Mouse (Mus musculus): ENCODE measurements around the gene Rab20.

GRCm38 (mm10) chr8:11419232-11419631 is 59.3 kb downstream of the Rab20 start:
- TF ChIP-seq CTCF (IDR thresholded peaks at IDR 0.05; ENCODE audit: low read depth) (no peak), EP300 (optimal IDR thresholded peaks at IDR 0.05) (no peak)
